Mouse (Mus musculus) heart, postnatal 25 days (tissue): ENCODE results near the gene Luc7l2. TPM values are rescaled to one million over a fixed set of nuclear protein-coding genes. Genes with fewer than 3 reads are reported as not detected.

ENCODE experiments used
- DNase-seq: peaks from one replicate; pipeline ENCODE4 v3.0.0; 2022; ENCODE audit warnings: low spot score
- intact Hi-C: fragments of 180-260 bp; cut with DNase I; formaldehyde crosslinking; loops from one replicate; pipeline ENCODE4 v1.15.1; 2025
- microRNA-seq: library from miRNA; unstranded; fragments of <30 nt; microRNA quantifications from one replicate; pipeline ENCODE4 v1.2.0, GENCODE M21; 2022
- total RNA-seq, 2 experiments: library from RNA; stranded (reverse); gene quantifications; 2 replicates each; pipeline ENCODE4 v1.2.3; 2021

Gene Luc7l2
- total RNA-seq, 2 experiments from 2014 or later = 91.0 to 98.8 TPM

DNA sequence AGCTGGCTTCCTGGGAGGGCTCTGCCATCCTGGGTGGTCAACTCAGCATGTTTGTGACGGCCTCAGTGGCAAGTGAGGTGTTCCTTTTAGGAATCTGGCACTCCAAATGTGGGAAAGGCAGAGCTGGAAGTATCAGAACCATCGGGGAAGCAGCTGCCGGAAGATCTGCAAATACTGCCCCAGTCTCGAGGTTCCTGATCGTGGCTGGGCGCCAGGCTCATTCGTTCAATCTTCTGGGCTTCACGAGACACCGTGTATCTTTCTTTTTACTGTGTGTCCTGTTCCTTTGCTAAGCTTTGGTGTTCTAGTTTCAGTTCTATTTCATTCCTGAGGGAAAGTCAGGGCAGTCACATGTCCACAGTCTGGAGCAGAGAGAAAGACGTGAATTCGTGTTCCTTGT lies 89.3 kb downstream of the Luc7l2 start:
- intact Hi-C loops = no loop called here
- DNase-seq = no peak

DNA sequence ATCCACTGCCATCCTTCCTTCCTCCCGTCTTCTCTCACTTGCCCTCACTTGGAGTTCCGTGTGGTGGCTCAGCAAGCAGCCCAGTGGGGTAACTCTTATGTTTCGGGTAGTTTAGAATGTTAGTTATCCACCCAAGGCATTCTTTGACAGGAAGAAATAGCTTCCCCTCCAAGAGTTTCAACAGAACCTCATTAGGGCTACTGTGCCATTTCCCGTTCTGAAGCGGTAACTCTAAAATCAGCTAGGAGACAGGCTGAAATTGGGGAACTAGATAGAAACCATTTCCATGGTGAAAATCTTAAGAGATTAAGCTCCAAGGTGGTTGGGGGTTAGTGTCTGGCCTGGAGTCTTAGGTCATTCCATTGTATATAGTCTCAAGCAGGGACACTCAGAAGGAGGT lies 90.1 kb downstream of the Luc7l2 start:
- intact Hi-C loops = no loop called here
- no peak for DNase-seq

DNA sequence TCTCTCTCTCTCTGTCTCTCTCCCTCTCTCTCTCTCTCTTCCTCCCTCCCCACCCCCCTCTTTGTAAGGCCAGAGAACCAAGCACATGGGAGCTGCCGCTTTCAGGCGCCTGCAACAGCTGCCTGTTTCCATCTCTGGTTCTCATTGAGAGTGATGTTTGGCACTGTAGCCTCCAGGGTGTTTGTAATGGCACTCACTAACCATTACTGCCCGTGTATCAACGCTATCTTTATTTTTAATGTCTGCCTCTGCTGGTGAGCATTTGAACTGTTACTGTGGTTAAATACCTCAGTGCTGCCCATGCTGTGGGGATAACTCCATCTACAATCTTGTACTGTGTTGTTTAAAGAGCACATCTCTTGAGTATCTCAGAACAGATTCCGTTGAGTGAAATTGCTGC lies 90.5 kb downstream of the Luc7l2 start:
- DNase-seq = no peak

DNA sequence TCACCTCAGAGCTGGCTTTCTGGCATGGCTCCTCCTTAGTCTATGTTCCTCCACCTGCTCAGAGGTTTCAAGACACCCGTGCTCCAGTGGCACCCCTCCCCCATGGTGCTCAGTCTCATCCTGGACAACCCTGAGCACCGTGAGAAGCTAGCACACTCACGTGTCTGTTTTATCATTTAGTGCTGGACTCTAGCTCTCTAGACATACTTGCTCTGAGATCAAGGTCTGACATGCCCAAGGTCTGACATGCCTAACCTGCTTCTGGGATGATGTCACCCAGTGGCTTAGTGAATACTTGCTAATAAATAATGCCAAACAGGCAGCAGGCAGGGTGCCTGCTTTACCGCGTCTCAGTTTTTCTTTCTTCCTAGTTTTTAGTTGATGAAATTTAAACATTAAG lies 91.5 kb downstream of the Luc7l2 start:
- intact Hi-C loops = no loop called here
- DNase-seq = no peak

More for the DNA sequence above, 90.5 kb downstream of the Luc7l2 start:
- intact Hi-C loops = no loop called here

DNA sequence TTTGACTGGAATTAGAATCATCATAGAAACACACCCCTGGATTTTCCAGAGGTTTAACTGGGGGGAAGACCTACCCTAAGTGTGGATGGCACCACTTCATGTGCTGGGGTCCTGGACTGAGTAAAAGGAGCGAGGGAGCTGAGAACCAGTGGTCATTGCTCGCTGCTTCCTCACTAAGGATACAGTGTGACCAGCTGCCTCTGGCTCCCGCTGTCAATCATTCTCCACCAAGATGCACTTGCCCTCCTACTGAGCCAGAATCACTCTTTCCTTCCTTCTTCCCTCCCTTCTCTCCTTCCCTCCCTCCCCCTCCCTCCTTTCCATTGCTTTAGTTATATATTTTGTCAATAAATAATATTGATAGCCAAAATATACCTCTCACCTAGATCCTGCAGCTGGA lies 91.9 kb downstream of the Luc7l2 start:
- DNase-seq = no peak
- intact Hi-C loops = no loop called here

DNA sequence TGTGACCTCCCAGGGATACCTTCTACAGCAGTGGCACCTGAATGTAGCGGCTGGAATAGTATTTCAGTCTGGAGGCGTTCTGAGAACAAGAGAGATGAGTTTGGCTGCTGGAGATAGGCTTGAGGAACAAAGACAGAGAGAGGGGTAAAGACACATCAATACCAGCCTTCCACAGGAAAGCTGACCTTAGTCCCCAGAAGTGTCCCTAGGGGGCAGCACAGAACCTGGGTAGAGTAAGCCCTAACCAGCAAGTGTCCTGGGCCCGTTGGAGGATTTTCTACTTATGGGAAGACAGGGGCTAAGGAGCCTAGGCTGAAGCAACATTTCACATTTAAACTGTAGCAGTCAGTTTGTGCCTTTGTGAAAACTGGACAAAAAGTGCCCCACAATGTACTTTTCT lies 98.4 kb downstream of the Luc7l2 start:
- intact Hi-C loops = no loop called here
- no peak for DNase-seq

DNA sequence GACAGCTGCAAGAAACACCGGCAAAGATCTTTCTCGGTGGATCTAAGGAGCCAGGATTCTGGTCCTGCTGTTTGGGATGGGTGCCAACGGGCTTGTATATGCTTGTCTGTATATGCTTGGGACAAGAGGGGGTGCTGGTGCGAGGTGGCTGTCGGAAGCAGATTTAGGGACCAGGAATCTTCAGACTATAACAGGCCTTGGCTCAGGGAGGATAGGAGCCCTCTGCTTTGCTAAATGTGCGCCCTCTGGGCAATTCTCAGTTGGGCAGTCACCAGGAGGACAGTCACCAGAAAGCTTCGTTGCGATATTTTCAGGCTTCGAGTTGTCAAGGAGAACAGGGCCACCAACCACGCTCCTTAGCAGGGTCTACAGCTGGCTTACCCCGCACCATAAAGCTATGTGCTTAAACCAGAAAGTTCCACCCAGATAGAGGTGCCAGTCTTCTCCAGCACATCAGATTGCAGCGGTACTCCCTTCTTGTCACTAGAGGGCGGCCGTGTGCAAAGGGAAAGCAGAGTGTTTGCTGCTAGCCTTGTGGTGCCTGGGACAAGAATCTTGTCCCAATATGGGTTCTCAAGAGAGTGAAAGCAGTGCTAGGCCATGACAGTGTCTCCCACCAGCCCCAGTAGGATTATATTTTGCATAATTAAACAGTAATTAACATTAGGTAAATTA lies 99.3 kb downstream of the Luc7l2 start:
- intact Hi-C loops = loop anchor here (1.0 to 5.0 kb wide), 4 partner anchors 36 to 417 kb away; no protein-coding TSS in a partner anchor

More for the DNA sequence above, 99.3 kb downstream of the Luc7l2 start:
- DNase-seq = no peak

Small RNA genes within 50 kb of the gene (microRNA-seq; reads per million reads assigned to microRNA genes)
- gene Mir7670 = 0.83 reads per million

Other genes starting within 250 kb of the Luc7l2 start
- 10 to 100 TPM; 12.6 to 15.3 TPM for gene Zc3hav1, start 196.7 kb upstream of the Luc7l2 start, total RNA-seq
- gene Ttc26, start 169.9 kb upstream of the Luc7l2 start, total RNA-seq = 1 to 10 TPM; 2.2 to 2.5 TPM
- 10 to 100 TPM; 20.7 to 21.5 TPM for gene Ubn2, start 117.4 kb upstream of the Luc7l2 start, total RNA-seq
- gene Fmc1, start 17.8 kb upstream of the Luc7l2 start, total RNA-seq = 100 to 1,000 TPM; 231 to 256 TPM
- under 1 TPM; 0.36 to 0.81 TPM for gene Klrg2, start 85.9 kb downstream of the Luc7l2 start, total RNA-seq
- 1 to 10 TPM; 1.6 to 1.7 TPM for gene Clec2l, start 111.7 kb downstream of the Luc7l2 start, total RNA-seq